Mouse (Mus musculus) myocyte (in vitro differentiated cells): ENCODE measurements around the gene Frs2.

Experiments
- MAX ChIP-seq: IDR thresholded peaks from one replicate; pipeline ENCODE4 v1.6.1; 2011; ENCODE audit warnings: low read depth, mild to moderate bottlenecking, control low read depth
- POLR2A ChIP-seq: IDR thresholded peaks from one replicate; pipeline ENCODE4 v1.6.1; 2011; ENCODE audit warnings: low read depth, mild to moderate bottlenecking, control low read depth, moderate library complexity; ENCODE audit not compliant: insufficient read length
- POLR2AphosphoS2 ChIP-seq: IDR thresholded peaks from one replicate; pipeline ENCODE4 v1.6.1; 2011; ENCODE audit warnings: low read depth, control low read depth; ENCODE audit not compliant: insufficient read length
- SRF ChIP-seq: IDR thresholded peaks from one replicate; pipeline ENCODE4 v1.6.1; 2011; ENCODE audit warnings: low read depth; ENCODE audit not compliant: control insufficient read depth, insufficient read length

DNA sequence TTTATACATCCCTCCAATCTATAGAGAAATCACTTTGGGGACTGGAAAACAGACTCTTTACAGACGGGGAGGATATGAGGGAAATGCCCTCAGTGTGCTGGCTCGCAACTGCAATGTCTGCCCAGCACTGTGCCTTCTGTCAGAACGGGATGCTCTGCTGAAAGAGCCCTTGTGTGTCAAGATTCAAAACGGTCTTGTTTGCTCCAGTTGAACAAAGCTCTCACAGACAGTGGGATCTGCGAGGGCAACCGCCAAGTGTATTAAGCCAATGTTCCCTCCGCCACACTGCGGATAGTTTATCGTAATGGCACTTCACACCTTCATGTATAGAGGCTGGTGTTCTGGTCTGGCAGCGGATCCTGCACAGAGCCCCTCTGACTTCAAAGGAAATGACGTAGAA, 14.3 kb upstream of the Frs2 start:
- TF ChIP-seq POLR2AphosphoS2 (no peak), MAX (no peak), POLR2A (no peak), SRF (no peak)
